Mouse (Mus musculus) intestine, postnatal 0 days (tissue): ENCODE data around the gene Ttc41. TPM values are rescaled to one million over a fixed set of nuclear protein-coding genes. Genes with fewer than 3 reads are reported as not detected.
"Not testable (repeated sequence)": the region's sequence is repeated elsewhere in the genome, so short reads cannot be mapped to it uniquely, and the experiment has no call there.

ENCODE experiments used
- ATAC-seq: fragments of 200-750 bp; cut with Nextera tagmentation; 2 replicates; pipeline ENCODE4 v1.8.0; 2017; ENCODE audit warnings: mild to moderate bottlenecking, moderate TSS enrichment, moderate library complexity
- H3K27ac ChIP-seq: fragments of 300-500 bp; sonication (generic); 2 replicates; pipeline ENCODE4 v1.5.1; 2014; ENCODE audit warnings: mild to moderate bottlenecking, low read depth, low read length, moderate library complexity
- H3K27me3 ChIP-seq: fragments of 300-500 bp; sonication (generic); replicated peaks from 2 replicates; pipeline ENCODE4 v1.6.1; 2014; ENCODE audit warnings: low read length, mixed read lengths; ENCODE audit not compliant: control insufficient read depth, insufficient read depth
- H3K36me3 ChIP-seq: fragments of 300-500 bp; sonication (generic); 2 replicates; pipeline ENCODE4 v1.6.1; 2014; ENCODE audit warnings: mild to moderate bottlenecking, moderate library complexity; ENCODE audit not compliant: control insufficient read depth, insufficient read depth
- H3K4me1 ChIP-seq: fragments of 300-500 bp; sonication (generic); replicated peaks from 2 replicates; pipeline ENCODE4 v1.6.1; 2014; ENCODE audit warnings: antibody characterized with exemption, low read length, mixed read lengths; ENCODE audit not compliant: control insufficient read depth, insufficient read depth
- H3K4me2 ChIP-seq: fragments of 300-500 bp; sonication (generic); replicated peaks from 2 replicates; pipeline ENCODE4 v1.6.1; 2014; ENCODE audit warnings: low read depth, mild to moderate bottlenecking, moderate library complexity
- H3K4me3 ChIP-seq: fragments of 300-500 bp; sonication (generic); 2 replicates; pipeline ENCODE4 v1.5.1; 2014; ENCODE audit warnings: low read depth, low read length
- H3K9ac ChIP-seq: fragments of 300-500 bp; sonication (generic); 2 replicates; pipeline ENCODE4 v1.6.1; 2014; ENCODE audit warnings: mild to moderate bottlenecking, low read depth, low read length
- H3K9me3 ChIP-seq: fragments of 300-500 bp; sonication (generic); 2 replicates; pipeline ENCODE4 v1.6.1; 2016; ENCODE audit warnings: mixed run types; ENCODE audit not compliant: control insufficient read depth
- CTCF ChIP-seq: sonication (generic); IDR thresholded peaks from 2 replicates; pipeline ENCODE4 v1.5.1; 2016; ENCODE audit warnings: low read depth, mild to moderate bottlenecking, control low read depth, antibody characterized with exemption, moderate library complexity
- WGBS: fragments of 180-500 bp; shearing (Covaris S2); extraction: QIAGEN DNeasy Blood & Tissue Kit; methylation state at CpG from one replicate; pipeline ENCODE4 v1.1.7; 2014; 5-methylcytosine and 5-hydroxymethylcytosine counted together
- polyA plus RNA-seq: library from polyadenylated mRNA; unstranded; fragments of >200 nt; fragmentation: Nextera tagmentation; extraction: Ambion mirVana; gene quantifications from 2 replicates; pipeline ENCODE4 v1.2.1, GENCODE M21; 2015

Gene Ttc41
- polyA plus RNA-seq = 0.59 TPM in 2 replicates

DNA sequence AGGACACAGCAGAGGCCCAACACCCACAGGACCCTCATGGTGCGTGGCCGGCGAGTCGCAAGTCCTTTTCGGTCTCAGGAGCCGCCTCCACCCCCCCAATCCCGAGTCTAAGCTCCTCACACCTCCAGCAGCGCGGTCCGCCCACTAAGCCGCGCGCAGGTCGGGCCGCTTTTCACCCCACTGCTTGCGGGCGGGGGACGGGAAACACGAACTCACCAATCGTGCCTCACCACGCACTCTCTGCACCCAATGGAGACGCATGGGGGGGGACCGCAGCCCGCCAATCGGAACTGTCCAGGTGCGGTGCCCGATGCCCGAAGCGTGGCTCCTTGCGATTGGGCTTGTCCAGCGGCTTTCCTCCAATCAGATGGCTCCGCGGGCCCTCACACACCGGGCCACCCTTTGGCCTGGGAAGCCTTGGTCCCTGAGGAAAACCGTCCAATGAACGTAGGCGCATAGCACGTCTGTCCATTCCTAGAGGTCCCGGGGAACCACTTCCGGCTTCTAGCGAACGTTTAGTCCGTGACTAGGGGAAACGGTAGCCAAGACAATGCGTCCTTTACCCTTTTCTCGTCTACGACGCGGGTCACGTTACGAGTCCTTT, at the start of gene Ttc41, which contains the start of gene Hsp90b1:
Gene Ttc41, plus strand, starts transcription at position 494 of the 604 bp plus-strand sequence.
Gene Hsp90b1, minus strand, starts transcription at position 192 of the 604 bp plus-strand sequence.
- H3K4me2 ChIP-seq = peak within 1 kb of the TSS; percentile 84
- no peak for TF ChIP-seq CTCF
- peak within 1 kb of the TSS; percentile 85 for H3K9ac ChIP-seq
- peak within 1 kb of the TSS; percentile 82 for H3K4me3 ChIP-seq
- H3K36me3 ChIP-seq = peaks cover 23% of the 10 kb centered on the region
- no peaks in the 10 kb centered on the region for H3K9me3 ChIP-seq
- peak within 1 kb of the TSS; percentile 93 for H3K27ac ChIP-seq
- peak; percentile 98 for ATAC-seq
- H3K27me3 ChIP-seq = no peaks in the 10 kb centered on the region
- H3K4me1 ChIP-seq = peaks cover 12% of the 10 kb centered on the region; the same call in 1 of the 2 replicates
- WGBS = under 1% methylated on average over 51 of the region's 51 CpGs

DNA sequence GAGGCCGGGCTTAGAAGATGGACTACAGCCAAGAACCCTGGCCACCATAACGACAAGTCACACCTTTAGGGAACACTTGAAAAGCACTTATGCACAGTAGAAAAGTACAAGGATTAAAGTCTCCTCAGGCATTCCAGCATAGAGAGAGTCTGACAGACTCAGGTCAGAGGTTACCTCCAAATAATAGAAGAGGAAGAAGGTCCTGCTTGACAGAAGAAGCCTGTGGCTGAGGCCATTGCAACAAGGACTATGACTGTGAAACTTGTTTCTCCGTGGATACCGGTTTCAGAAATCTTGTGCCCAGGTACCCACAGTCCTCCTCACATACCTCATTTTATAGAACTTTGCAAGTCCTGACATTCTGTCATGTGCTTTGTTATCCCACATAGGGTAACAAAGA, 35.1 kb upstream of the Ttc41 start:
- 83% methylated on average over 4 of the region's 4 CpGs for WGBS
- not testable (repeated sequence) for H3K9ac ChIP-seq, H3K4me1 ChIP-seq, H3K4me3 ChIP-seq, H3K27ac ChIP-seq, H3K36me3 ChIP-seq, H3K27me3 ChIP-seq, ATAC-seq, H3K9me3 ChIP-seq, H3K4me2 ChIP-seq

DNA sequence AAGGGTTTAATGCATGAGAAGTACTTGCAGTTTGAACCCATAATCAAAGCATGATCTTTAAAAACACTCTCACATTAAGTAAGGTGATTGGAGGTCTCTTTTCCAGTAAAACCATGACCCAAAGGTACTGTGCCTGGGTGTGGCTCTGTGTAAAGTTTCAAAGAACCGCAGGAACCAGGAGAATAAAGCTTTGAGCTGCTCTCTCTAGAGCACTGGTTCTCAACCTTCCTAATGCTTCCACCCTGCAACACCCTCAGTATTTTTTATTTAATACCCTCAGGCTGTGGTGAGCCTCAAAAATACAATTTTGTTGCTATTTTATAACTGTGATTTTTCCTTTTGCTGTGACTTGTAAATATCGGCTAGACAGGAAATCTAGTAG, 20.8 kb upstream of the Ttc41 start:
- not testable (repeated sequence) for H3K4me1 ChIP-seq, H3K27me3 ChIP-seq, H3K9me3 ChIP-seq, H3K36me3 ChIP-seq, H3K9ac ChIP-seq, H3K27ac ChIP-seq
- Histone ChIP-seq H3K4me2 (peak overlapping the region; percentile 92), H3K4me3 (peak overlapping the region; percentile 69; the same call in 1 of the 2 replicates)
- peak; percentile 61; the same call in 1 of the 2 replicates for ATAC-seq
- 27% methylated on average over 2 of the region's 2 CpGs for WGBS

DNA sequence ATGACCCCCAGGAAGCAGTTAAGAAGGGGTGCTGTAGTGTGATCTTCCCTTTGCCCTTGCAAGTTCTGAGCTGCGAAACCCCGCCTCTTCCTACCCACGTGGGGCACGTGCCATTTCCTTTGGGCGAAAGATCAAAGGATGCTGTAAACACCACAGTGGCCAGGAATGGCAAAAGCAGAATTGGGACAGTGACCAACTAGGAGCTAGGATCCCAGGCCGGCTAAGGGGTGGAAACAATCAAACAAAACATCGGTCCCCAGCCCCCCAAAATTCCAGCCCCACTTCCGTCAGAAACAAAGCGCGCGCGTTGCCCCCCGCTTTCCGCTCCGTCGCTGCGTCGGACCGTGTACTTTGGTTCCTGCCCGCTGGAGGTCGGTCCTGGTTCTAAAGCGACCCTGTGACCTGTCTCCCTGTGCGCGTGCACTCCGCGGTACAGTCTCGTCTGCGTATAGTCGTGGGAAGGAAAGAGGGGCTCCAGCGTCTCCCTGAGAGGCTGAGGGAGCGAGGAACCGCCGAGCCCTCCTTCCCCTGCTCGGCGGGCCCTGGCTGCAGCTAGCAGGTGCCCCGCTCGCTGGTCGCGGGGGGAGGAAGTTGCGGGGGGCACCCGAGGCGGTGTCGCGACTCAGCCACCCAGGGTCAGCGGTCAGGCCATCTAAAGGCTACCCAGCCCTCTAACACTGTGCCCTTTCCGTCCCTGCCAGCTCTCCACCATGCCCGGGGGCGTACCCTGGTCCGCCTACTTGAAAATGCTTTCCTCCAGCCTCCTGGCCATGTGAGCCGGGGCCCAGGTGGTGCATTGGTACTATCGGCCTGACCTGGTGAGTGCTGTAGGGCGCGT, 20.2 kb upstream of the Ttc41 start:
- H3K9ac ChIP-seq = peak overlapping the region; percentile 80
- not testable (repeated sequence) for H3K4me1 ChIP-seq, H3K9me3 ChIP-seq, H3K27ac ChIP-seq, H3K27me3 ChIP-seq, H3K36me3 ChIP-seq
- ATAC-seq = peak; percentile 90
- H3K4me2 ChIP-seq = peak overlapping the region; percentile 92
- under 1% methylated on average over 50 of the region's 53 CpGs for WGBS
- peak overlapping the region; percentile 69 for H3K4me3 ChIP-seq

DNA sequence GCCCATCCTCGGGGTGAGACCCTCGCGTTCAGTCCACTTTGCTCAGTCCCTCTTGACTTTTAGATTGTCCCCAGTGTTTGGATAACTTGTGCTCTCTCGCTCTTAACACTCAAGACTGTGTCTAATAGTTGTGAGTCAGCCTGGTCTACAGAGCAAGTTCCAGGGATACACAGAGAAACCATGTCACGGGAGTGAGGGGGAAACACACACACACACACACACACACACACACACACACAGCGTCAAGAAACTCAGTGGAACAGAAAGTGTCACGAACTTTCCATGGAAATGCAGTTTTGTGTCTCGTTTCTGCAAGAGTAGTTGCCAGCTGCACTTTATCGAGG, 19.6 kb upstream of the Ttc41 start:
- H3K4me1 ChIP-seq, H3K27ac ChIP-seq, H3K27me3 ChIP-seq, ATAC-seq, H3K36me3 ChIP-seq, H3K9me3 ChIP-seq: not testable (repeated sequence)
- peak overlapping the region; percentile 69 for H3K4me3 ChIP-seq
- WGBS = 18% methylated on average over 9 of the region's 9 CpGs
- peak overlapping the region; percentile 80 for H3K9ac ChIP-seq
- H3K4me2 ChIP-seq = peak overlapping the region; percentile 92

DNA sequence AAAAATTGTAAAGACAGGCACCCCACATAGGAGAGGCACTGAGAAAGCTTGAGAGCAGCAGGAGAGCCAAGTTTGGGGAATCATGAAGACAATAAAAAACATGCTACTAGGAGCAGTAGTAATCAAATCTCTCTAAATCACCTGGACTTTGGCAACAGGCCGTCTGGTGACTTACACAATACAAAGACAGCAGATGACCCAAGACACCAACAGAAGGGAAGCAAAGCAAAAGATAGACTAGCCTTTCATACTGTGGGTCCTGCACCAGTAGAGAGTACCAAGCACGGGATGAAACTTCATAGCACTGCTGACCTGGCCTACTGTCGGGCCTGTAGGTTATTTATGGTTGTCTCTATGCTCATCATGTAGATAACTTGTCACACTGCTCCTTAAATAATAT, 5.4 kb upstream of the Ttc41 start:
- H3K4me1 ChIP-seq = peaks cover 13% of the 10 kb centered on the region; the same call in 1 of the 2 replicates
- no peaks in the 10 kb centered on the region for H3K27me3 ChIP-seq
- no peak for TF ChIP-seq CTCF
- peaks cover 59% of the 10 kb centered on the region for H3K36me3 ChIP-seq
- no peak overlapping the region for H3K4me2 ChIP-seq
- 0 out of 2 replicates have a peak overlapping the region, but pooled peaks have one; percentile 21 for H3K27ac ChIP-seq
- H3K4me3 ChIP-seq = no peak overlapping the region
- H3K9me3 ChIP-seq = no peaks in the 10 kb centered on the region
- WGBS = 42% methylated on average over 3 of the region's 3 CpGs
- H3K9ac ChIP-seq = no peak overlapping the region
- ATAC-seq = no peak
